Comparison of ENCODE assay signal across 34 mouse cellular contexts in genomic region chr13:33113054-33113453, GRCm38 (mm10). TPM values are rescaled to one million over a fixed set of nuclear protein-coding genes. Genes with fewer than 3 reads are reported as not detected.
DNase-seq lines count a peak whose midpoint lies in the region; ATAC-seq lines count a peak whose summit lies in the region.
"Had no signal": no experiment of that assay in that cellular context is flagged by ENCODE, and none has a peak within 500 bp of the region (broad histone marks: within the 10 kb centered on the region; RNA-seq: fewer than 3 reads in every experiment).

No protein-coding gene starts in this region.

- H3K27me3 ChIP-seq in embryonic facial prominence, embryonic 14.5 days (replicated peaks; ENCODE audit: control insufficient read depth, insufficient read depth, low read length): no peaks in the 10 kb centered on the region
- H3K27me3 ChIP-seq in embryonic facial prominence, embryonic 10.5 days (replicated peaks; ENCODE audit: low read depth, poor library complexity, severe bottlenecking): no peaks in the 10 kb centered on the region
- H3K27me3 ChIP-seq: embryonic facial prominence, embryonic 13.5 days; heart, embryonic 12.5 days; heart, embryonic 15.5 days; Patski had no signal

- no peak overlapping the region for H3K4me2 ChIP-seq in embryonic facial prominence, embryonic 14.5 days (ENCODE audit: low read depth, low read length)
- H3K4me2 ChIP-seq: embryonic facial prominence, embryonic 13.5 days; heart, embryonic 12.5 days; heart, embryonic 15.5 days; hindbrain, embryonic 14.5 days had no signal

- ATAC-seq in embryonic facial prominence, embryonic 14.5 days (ENCODE audit: low read depth): no peak
- ATAC-seq in hematopoietic stem cell, adult 5-6 weeks (replicated peaks in 1 of 2; ENCODE audit: insufficient read depth in 1 of 2, low FRiP score in 2 of 2, low TSS enrichment in 1 of 2, low read depth in 1 of 2, poor library complexity in 2 of 2, severe bottlenecking in 2 of 2): peak; percentile 90 to 95
- ATAC-seq: forebrain, embryonic 14.5 days; forebrain, postnatal 0 days; hindbrain, postnatal 0 days; inflammation-experienced regulatory T-cells, adult 6 months; intestine, embryonic 16.5 days; Patski had no signal

- no peaks in the 10 kb centered on the region for H3K9me3 ChIP-seq in embryonic facial prominence, embryonic 14.5 days (ENCODE audit: control insufficient read depth, low read length)
- H3K9me3 ChIP-seq in embryonic facial prominence, embryonic 10.5 days: 0 out of 2 replicates have a peak, but pooled peaks cover 4% of the 10 kb centered on the region
- H3K9me3 ChIP-seq: embryonic facial prominence, embryonic 13.5 days; G1E; heart, embryonic 15.5 days had no signal

- H3K27ac ChIP-seq in embryonic facial prominence, embryonic 14.5 days (replicated peaks; ENCODE audit: low read depth, low read length): no peak overlapping the region
- H3K27ac ChIP-seq in embryonic facial prominence, embryonic 10.5 days (replicated peaks): no peak overlapping the region
- H3K27ac ChIP-seq: embryonic facial prominence, embryonic 13.5 days; heart, embryonic 15.5 days; hindbrain, embryonic 14.5 days; hindbrain, postnatal 0 days had no signal

- no peaks in the 10 kb centered on the region for H3K36me3 ChIP-seq in embryonic facial prominence, embryonic 14.5 days (ENCODE audit: control insufficient read depth, insufficient read depth, low read length)
- H3K36me3 ChIP-seq in embryonic facial prominence, embryonic 10.5 days (replicated peaks): no peaks in the 10 kb centered on the region
- H3K36me3 ChIP-seq: embryonic facial prominence, embryonic 13.5 days; G1E; heart, embryonic 12.5 days; heart, embryonic 15.5 days had no signal

- H3K4me1 ChIP-seq in embryonic facial prominence, embryonic 14.5 days (ENCODE audit: control insufficient read depth, insufficient read depth, low read length): no peaks in the 10 kb centered on the region
- H3K4me1 ChIP-seq in embryonic facial prominence, embryonic 10.5 days: no peaks in the 10 kb centered on the region
- H3K4me1 ChIP-seq: embryonic facial prominence, embryonic 13.5 days; heart, embryonic 12.5 days; heart, embryonic 15.5 days had no signal

- no peak overlapping the region for H3K4me3 ChIP-seq in embryonic facial prominence, embryonic 14.5 days (ENCODE audit: low read depth, low read length)
- H3K4me3 ChIP-seq in embryonic facial prominence, embryonic 10.5 days: no peak overlapping the region
- H3K4me3 ChIP-seq: embryonic facial prominence, embryonic 13.5 days; heart, embryonic 12.5 days; heart, embryonic 15.5 days had no signal

- peak; percentile 3 for DNase-seq in embryonic facial prominence, embryonic 14.5 days (ENCODE audit: low spot score)
- DNase-seq in embryonic facial prominence, embryonic 10.5 days (ENCODE audit: low spot score): no peak
- DNase-seq in A20 (ENCODE audit: low read depth, low spot score): peak; percentile 82
- DNase-seq in frontal cortex, postnatal 36 days (ENCODE audit: low spot score in 2 of 2): no peak
- no peak for DNase-seq in cerebellum, adult 9-11 months
- DNase-seq: adrenal gland, postnatal 10 days; adrenal gland, postnatal 36 days; cerebellum, adult 18-20 months; cerebellum, adult 9-10 months; cerebellum, postnatal 36 days; forebrain, postnatal 0 days; gastrocnemius, postnatal 10 days; gastrocnemius, postnatal 36 days; heart, postnatal 10 days; heart, postnatal 36 days; kidney, adult 18-20 months; kidney, adult 9 months had no signal

- H3K9ac ChIP-seq in embryonic facial prominence, embryonic 14.5 days (ENCODE audit: low read depth, low read length): no peak overlapping the region
- H3K9ac ChIP-seq: embryonic facial prominence, embryonic 13.5 days; forebrain, postnatal 0 days; heart, embryonic 12.5 days; heart, embryonic 15.5 days; hindbrain, embryonic 14.5 days had no signal

- 56% methylated on average over 3 of the region's 3 CpGs for WGBS in embryonic facial prominence, embryonic 14.5 days
- WGBS in embryonic facial prominence, embryonic 10.5 days: 69% methylated on average over 3 of the region's 3 CpGs

RNA-seq across cellular contexts. Expression of gene Serpinb1b, which starts 34.7 kb away (rescaled TPM):
- 1.0 and 1.5 TPM in 2 replicates for polyA plus RNA-seq in embryonic facial prominence, embryonic 14.5 days (2014; fragmentation: Nextera tagmentation; extraction: Ambion mirVana)
- polyA plus RNA-seq in embryonic facial prominence, embryonic 10.5 days (2016; fragmentation: Nextera tagmentation; extraction: Ambion mirVana): 0.28 and 0.59 TPM in 2 replicates
- not detected in 2 replicates for total RNA-seq in hematopoietic stem cell, adult 5-6 weeks (2017)
- total RNA-seq: G1E; gastrocnemius, adult 18-20 months; gastrocnemius, postnatal 36 days; granulocyte monocyte progenitor cell, adult 5-6 weeks; heart, postnatal 10 days; heart, postnatal 36 days had no signal
- polyA plus RNA-seq: G1E; heart, embryonic 12.5 days had no signal

RNA-seq across cellular contexts. Expression of gene Serpinb9c, which starts 46.5 kb away (rescaled TPM):
- polyA plus RNA-seq in embryonic facial prominence, embryonic 14.5 days (2014; fragmentation: Nextera tagmentation; extraction: Ambion mirVana): not detected in 2 replicates
- not detected in 2 replicates for polyA plus RNA-seq in embryonic facial prominence, embryonic 10.5 days (2016; fragmentation: Nextera tagmentation; extraction: Ambion mirVana)
- total RNA-seq in hematopoietic stem cell, adult 5-6 weeks (2017): not detected in 2 replicates
- total RNA-seq: adrenal gland, adult 18-20 months; adrenal gland, postnatal 10 days; adrenal gland, postnatal 36 days; forebrain, postnatal 0 days; gastrocnemius, adult 18-20 months; gastrocnemius, postnatal 10 days; gastrocnemius, postnatal 36 days; granulocyte monocyte progenitor cell, adult 5-6 weeks; heart, postnatal 10 days; heart, postnatal 36 days; hindbrain, postnatal 0 days had no signal
- polyA plus RNA-seq: cortical plate, adult 2 months; embryonic facial prominence, embryonic 13.5 days; forebrain, embryonic 11.5 days; forebrain, embryonic 14.5 days; forebrain, postnatal 0 days; heart, embryonic 12.5 days; heart, embryonic 15.5 days; hindbrain, embryonic 11.5 days; hindbrain, embryonic 14.5 days; hindbrain, postnatal 0 days; inflammation-experienced regulatory T-cells, adult 6 months; intestine, embryonic 16.5 days had no signal

Comparison
In these comparisons a context has a peak if more than half of its experiments do, and no peak if none do; other contexts are left out.
1. DNase-seq: peak in embryonic facial prominence, embryonic 14.5 days (single experiment) and A20 (single experiment); none in embryonic facial prominence, embryonic 10.5 days (single experiment), frontal cortex, postnatal 36 days (0 of 2) and cerebellum, adult 9-11 months (single experiment).